Mouse (Mus musculus) C2C12 (cell line): ENCODE measurements around the gene Osbpl2. TPM values are rescaled to one million over a fixed set of nuclear protein-coding genes. Genes with fewer than 3 reads are reported as not detected.

Source experiments
- H3K27me3 ChIP-seq: one replicate; pipeline ENCODE4 v1.6.1; 2011; ENCODE audit not compliant: control insufficient read depth, insufficient read depth, insufficient read length
- H3K36me3 ChIP-seq: one replicate; pipeline ENCODE4 v1.6.1; 2011; ENCODE audit not compliant: control insufficient read depth, insufficient read depth
- H3K4me3 ChIP-seq: one replicate; pipeline ENCODE4 v1.5.1; 2011; ENCODE audit warnings: mild to moderate bottlenecking, control low read depth; ENCODE audit not compliant: poor library complexity, insufficient read depth, severe bottlenecking
- H3K79me2 ChIP-seq: one replicate; pipeline ENCODE4 v1.6.1; 2011; ENCODE audit not compliant: control insufficient read depth, insufficient read depth
- H3K79me3 ChIP-seq: one replicate; pipeline ENCODE4 v1.6.1; 2011; ENCODE audit warnings: low read depth, control low read depth
- H3ac ChIP-seq: one replicate; pipeline ENCODE3; 2011; ENCODE audit warnings: low read depth; ENCODE audit not compliant: control insufficient read depth, insufficient read length
- CEBPB ChIP-seq: IDR thresholded peaks from one replicate; pipeline ENCODE4 v1.6.1; 2011; ENCODE audit warnings: low read depth, mild to moderate bottlenecking, control low read depth, moderate library complexity
- CTCF ChIP-seq: IDR thresholded peaks from one replicate; pipeline ENCODE4 v1.5.1; 2011; ENCODE audit not compliant: control insufficient read depth, insufficient read depth, insufficient read length
- FOSL1 ChIP-seq: IDR thresholded peaks from one replicate; pipeline ENCODE4 v1.8.0; 2011; ENCODE audit warnings: mild to moderate bottlenecking, low read length; ENCODE audit not compliant: poor library complexity, insufficient read depth, severe bottlenecking
- MAX ChIP-seq: IDR thresholded peaks from one replicate; pipeline ENCODE4 v1.6.1; 2011; ENCODE audit warnings: mild to moderate bottlenecking, control low read depth
- MYOD1 ChIP-seq: IDR thresholded peaks from one replicate; pipeline ENCODE4 v1.6.1; 2011; ENCODE audit warnings: low read depth; ENCODE audit not compliant: control insufficient read depth, insufficient read length
- MYOG ChIP-seq: IDR thresholded peaks from one replicate; pipeline ENCODE4 v1.6.1; 2011; ENCODE audit not compliant: control insufficient read depth, insufficient read length; ENCODE audit errors: extremely low read depth
- USF1 ChIP-seq: IDR thresholded peaks from one replicate; pipeline ENCODE4 v1.6.1; 2011; ENCODE audit warnings: low read depth, mild to moderate bottlenecking, control low read depth, moderate library complexity
- polyA plus RNA-seq: library from polyadenylated mRNA; unstranded; fragments of >200 nt; fragmentation: generic; extraction: Trizol; gene quantifications from one replicate; pipeline ENCODE4 v1.2.1, GENCODE M21; 2012; ENCODE audit warnings: missing spikeins

The Osbpl2 gene
- polyA plus RNA-seq, 1 experiment, result 9.2 TPM

- Histone ChIP-seq H3ac (no peak overlapping the region), H3K79me2 (no peaks in the 10 kb centered on the region), H3K4me3 (no peak overlapping the region), H3K79me3 (no peaks in the 10 kb centered on the region), H3K36me3 (peaks cover 15% of the 10 kb centered on the region), H3K27me3 (no peaks in the 10 kb centered on the region)
- TF ChIP-seq FOSL1, result no peak
- TF ChIP-seq CTCF, result no peak
- TF ChIP-seq MAX, result no peak
- no peak for TF ChIP-seq MYOG
- TF ChIP-seq USF1, result no peak
- TF ChIP-seq MYOD1, result no peak
- TF ChIP-seq CEBPB, result no peak
These were observed 41.5 kb upstream of the Osbpl2 start for GRCm38 (mm10) chr2:180077622-180078021.

- Histone ChIP-seq H3K27me3 (no peaks in the 10 kb centered on the region), H3K4me3 (no peak overlapping the region), H3K36me3 (peaks cover 34% of the 10 kb centered on the region), H3K79me2 (no peaks in the 10 kb centered on the region), H3ac (no peak overlapping the region), H3K79me3 (no peaks in the 10 kb centered on the region)
- no peak for TF ChIP-seq MAX
These were observed 38.4 kb upstream of the Osbpl2 start for GRCm38 (mm10) chr2:180080680-180081079.

DNA sequence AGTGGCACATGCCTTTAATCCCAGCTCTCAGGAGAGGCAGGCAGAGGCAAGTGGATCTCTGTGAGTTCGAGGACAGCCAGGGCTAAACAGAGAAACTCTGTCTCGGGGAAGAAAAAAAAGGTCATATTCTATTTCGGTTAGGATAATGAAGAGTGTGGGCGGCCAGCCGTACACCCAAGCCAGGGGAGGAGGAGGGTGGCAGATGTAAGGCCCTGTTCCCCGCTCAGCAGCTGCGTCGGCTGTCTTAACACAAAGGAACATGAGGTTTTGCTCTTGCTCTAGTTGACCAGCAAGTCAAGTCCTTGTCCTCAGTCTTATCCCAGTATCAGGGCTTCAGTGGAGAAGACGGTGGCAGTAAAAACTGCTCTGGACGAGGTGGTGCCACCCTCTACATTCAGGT, 36.0 kb upstream of the Osbpl2 start:
- TF ChIP-seq CEBPB (no peak), FOSL1 (no peak), MYOD1 (no peak), USF1 (no peak), MAX (no peak), CTCF (no peak), MYOG (no peak)
- H3ac ChIP-seq, result no peak overlapping the region
- no peaks in the 10 kb centered on the region for H3K79me3 ChIP-seq
- peaks cover 32% of the 10 kb centered on the region for H3K36me3 ChIP-seq
- H3K79me2 ChIP-seq, result no peaks in the 10 kb centered on the region
- no peaks in the 10 kb centered on the region for H3K27me3 ChIP-seq
- no peak overlapping the region for H3K4me3 ChIP-seq

GRCm38 (mm10) chr2:180084565-180084964, 34.5 kb upstream of the Osbpl2 start:
- peaks cover 32% of the 10 kb centered on the region for H3K36me3 ChIP-seq
- H3K27me3 ChIP-seq, result peaks cover 10% of the 10 kb centered on the region

DNA sequence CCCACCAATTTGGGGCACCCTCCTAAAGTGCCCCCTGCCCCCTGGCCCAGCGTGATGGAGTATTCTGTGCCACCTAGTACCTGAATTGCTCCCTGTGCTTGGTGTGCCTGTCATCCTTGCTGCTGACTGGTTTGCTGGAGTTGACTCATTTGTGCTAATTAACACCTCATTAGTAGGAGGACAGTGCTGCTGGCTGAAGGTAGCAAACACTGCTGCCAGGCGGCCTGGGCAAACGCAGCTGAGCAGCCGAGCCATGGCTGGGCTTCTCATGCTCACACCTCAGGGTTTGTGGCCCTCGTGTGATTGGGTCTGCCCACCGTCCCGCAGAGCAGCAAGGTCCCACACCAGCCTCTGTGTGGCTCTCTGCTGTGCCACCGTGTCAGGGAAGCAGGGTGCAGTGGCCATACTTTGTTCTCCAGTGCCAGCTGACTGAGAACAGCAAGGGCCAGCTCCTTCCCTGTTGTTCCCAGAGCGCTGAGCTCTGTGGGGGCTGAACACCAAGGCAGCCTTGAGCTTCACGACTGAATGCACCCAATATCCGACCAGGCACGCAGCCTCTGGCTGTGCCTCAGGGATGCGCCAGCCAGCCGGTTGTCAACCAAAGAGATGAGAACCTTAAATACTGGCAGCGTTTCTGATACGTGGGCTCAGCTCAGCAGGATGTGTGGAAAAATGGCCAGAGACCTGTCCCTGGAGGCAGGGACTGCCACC, 33.0 kb upstream of the Osbpl2 start:
- Histone ChIP-seq H3K79me2 (no peaks in the 10 kb centered on the region), H3K36me3 (peaks cover 32% of the 10 kb centered on the region), H3K79me3 (no peaks in the 10 kb centered on the region), H3K4me3 (no peak overlapping the region), H3K27me3 (peaks cover 16% of the 10 kb centered on the region), H3ac (no peak overlapping the region)
- TF ChIP-seq CEBPB (no peak), FOSL1 (no peak), CTCF (no peak), MYOG (no peak), MAX (no peak), MYOD1 (no peak)

More at GRCm38 (mm10) chr2:180084565-180084964, 34.5 kb upstream of the Osbpl2 start:
- Histone ChIP-seq H3K79me2 (no peaks in the 10 kb centered on the region), H3K4me3 (no peak overlapping the region), H3ac (no peak overlapping the region), H3K79me3 (no peaks in the 10 kb centered on the region)
- TF ChIP-seq MYOD1 (no peak), MYOG (no peak), USF1 (no peak), MAX (no peak), CTCF (no peak), CEBPB (no peak), FOSL1 (no peak)

- Histone ChIP-seq H3K36me3 (peaks cover 32% of the 10 kb centered on the region), H3K79me3 (no peaks in the 10 kb centered on the region), H3K4me3 (no peak overlapping the region), H3ac (no peak overlapping the region), H3K79me2 (no peaks in the 10 kb centered on the region), H3K27me3 (peaks cover 16% of the 10 kb centered on the region)
- TF ChIP-seq MYOG (no peak), MAX (no peak), CTCF (no peak), CEBPB (no peak), MYOD1 (no peak), FOSL1 (no peak), USF1 (no peak)
These were observed 32.5 kb upstream of the Osbpl2 start for GRCm38 (mm10) chr2:180086637-180087027.
